Mouse (Mus musculus) hindbrain, postnatal 0 days (tissue): ENCODE results near the gene Lamtor4. TPM values are rescaled to one million over a fixed set of nuclear protein-coding genes. Genes with fewer than 3 reads are reported as not detected.

Experiments used
- ATAC-seq: fragments of 200-750 bp; cut with Nextera tagmentation; 2 replicates; pipeline ENCODE4 v1.8.0; 2017; ENCODE audit warnings: mild to moderate bottlenecking, moderate TSS enrichment, moderate library complexity
- DNase-seq: peaks from one replicate; pipeline ENCODE4 v3.0.0-alpha.2; 2015; ENCODE audit warnings: low spot score
- H3K27ac ChIP-seq: fragments of 300-500 bp; sonication (generic); 2 replicates; pipeline ENCODE4 v1.5.1; 2014; ENCODE audit warnings: mild to moderate bottlenecking
- H3K27me3 ChIP-seq: fragments of 300-500 bp; sonication (generic); 2 replicates; pipeline ENCODE4 v1.6.1; 2014; ENCODE audit warnings: low read length, mixed read lengths; ENCODE audit not compliant: insufficient read depth
- H3K36me3 ChIP-seq: fragments of 300-500 bp; sonication (generic); 2 replicates; pipeline ENCODE4 v1.6.1; 2014; ENCODE audit warnings: low read length, mixed read lengths; ENCODE audit not compliant: insufficient read depth
- H3K4me1 ChIP-seq: fragments of 300-500 bp; sonication (generic); 2 replicates; pipeline ENCODE4 v1.6.1; 2014; ENCODE audit warnings: antibody characterized with exemption, low read length, mixed read lengths; ENCODE audit not compliant: insufficient read depth
- H3K4me2 ChIP-seq: fragments of 300-500 bp; sonication (generic); 2 replicates; pipeline ENCODE4 v1.6.1; 2014; ENCODE audit warnings: low read depth, mild to moderate bottlenecking, low read length, moderate library complexity, mixed read lengths
- H3K4me3 ChIP-seq: fragments of 300-500 bp; sonication (generic); 2 replicates; pipeline ENCODE4 v1.5.1; 2014; ENCODE audit warnings: low read length
- H3K9ac ChIP-seq: fragments of 300-500 bp; sonication (generic); replicated peaks from 2 replicates; pipeline ENCODE4 v1.6.1; 2014; ENCODE audit warnings: mild to moderate bottlenecking, low read length, moderate library complexity, mixed read lengths
- H3K9me3 ChIP-seq: fragments of 300-500 bp; sonication (generic); 2 replicates; pipeline ENCODE4 v1.6.1; 2016; ENCODE audit warnings: low read length, mixed read lengths
- CTCF ChIP-seq: IDR thresholded peaks from 2 replicates; pipeline ENCODE4 v1.5.1; 2016; ENCODE audit warnings: antibody characterized with exemption, control low read depth, low read depth
- WGBS: fragments of 180-500 bp; shearing (Covaris S2); extraction: QIAGEN DNeasy Blood & Tissue Kit; methylation state at CpG from one replicate; pipeline ENCODE4 v1.1.7; 2014; 5-methylcytosine and 5-hydroxymethylcytosine counted together
- polyA plus RNA-seq: library from polyadenylated mRNA; unstranded; fragments of >200 nt; fragmentation: Nextera tagmentation; extraction: Ambion mirVana; gene quantifications from 2 replicates; pipeline ENCODE4 v1.2.1, GENCODE M21; 2015
- total RNA-seq: library from RNA; depleted of rRNA; stranded (reverse); fragments of >200 nt; gene quantifications from 2 replicates; pipeline ENCODE4 v1.2.3, GENCODE M21; 2014

Gene Lamtor4
- total and polyA plus RNA-seq, 2 experiments from 2014 or later: 80.3 to 110 TPM

DNA sequence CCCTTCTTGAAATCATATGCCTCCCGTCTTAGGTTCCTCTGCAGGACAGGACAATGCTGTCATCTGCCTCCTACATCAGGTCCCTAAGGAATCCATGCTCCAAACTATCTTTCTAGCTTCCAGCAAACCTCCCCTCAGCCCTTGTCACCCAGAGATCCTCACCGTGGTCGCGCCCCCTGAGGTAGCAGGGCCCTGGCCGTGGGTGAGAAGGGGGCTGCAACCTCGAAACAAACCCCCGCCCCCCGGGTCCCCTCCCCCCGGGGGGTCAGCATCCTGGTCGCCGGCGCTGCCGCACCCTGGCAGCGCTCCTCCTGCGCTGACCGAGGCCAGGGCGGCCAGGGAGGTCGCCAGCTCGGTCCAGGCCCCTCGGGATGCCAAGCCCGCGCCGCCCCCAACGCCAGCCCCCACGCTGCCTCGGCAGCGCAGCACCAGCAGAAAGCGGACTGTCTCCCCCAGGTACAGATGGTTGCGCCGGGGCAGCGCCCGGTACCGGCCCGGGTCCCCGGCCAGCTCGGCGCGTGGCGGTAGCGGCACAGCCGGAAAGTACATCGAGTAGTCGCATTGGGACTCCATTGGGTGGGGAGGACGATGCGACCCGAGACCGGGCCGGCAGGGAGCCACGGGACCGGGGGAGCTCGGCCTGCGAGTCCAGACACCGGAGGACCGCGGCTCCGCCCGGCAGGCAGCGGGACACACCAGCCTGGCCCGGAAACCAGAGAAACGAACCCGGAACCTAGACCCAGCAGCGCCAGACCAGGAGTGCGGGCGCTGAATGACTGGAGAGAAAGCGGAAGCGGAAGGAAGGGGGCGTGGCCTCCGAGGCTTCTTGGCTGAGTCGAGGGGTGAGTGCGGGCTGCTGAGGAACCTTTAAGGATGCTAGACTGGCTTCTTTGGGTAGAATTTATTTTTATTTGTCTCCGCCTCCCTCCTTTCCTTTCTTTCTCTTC is 8.3 kb downstream of the Lamtor4 start, which contains the start of gene BC037034:
Gene BC037034, minus strand, starts transcription at position 774 of the 947 bp plus-strand sequence.
- Histone ChIP-seq H3K4me1 (peaks cover 14% of the 10 kb centered on the region; the same call in 1 of the 2 replicates), H3K27me3 (no peaks in the 10 kb centered on the region), H3K9me3 (no peaks in the 10 kb centered on the region), H3K36me3 (peaks cover 25% of the 10 kb centered on the region), H3K4me2 (peak within 1 kb of the TSS; percentile 70), H3K27ac (peak within 1 kb of the TSS; percentile 84), H3K9ac (peak within 1 kb of the TSS; percentile 90), H3K4me3 (peak within 1 kb of the TSS; percentile 72)
- peak; percentile 97 for DNase-seq
- under 1% methylated on average over 71 of the region's 71 CpGs for whole genome bisulfite sequencing
- peak; percentile 93 for ATAC-seq
- peak; percentile 20; the same call in 1 of the 2 replicates for TF ChIP-seq CTCF

DNA sequence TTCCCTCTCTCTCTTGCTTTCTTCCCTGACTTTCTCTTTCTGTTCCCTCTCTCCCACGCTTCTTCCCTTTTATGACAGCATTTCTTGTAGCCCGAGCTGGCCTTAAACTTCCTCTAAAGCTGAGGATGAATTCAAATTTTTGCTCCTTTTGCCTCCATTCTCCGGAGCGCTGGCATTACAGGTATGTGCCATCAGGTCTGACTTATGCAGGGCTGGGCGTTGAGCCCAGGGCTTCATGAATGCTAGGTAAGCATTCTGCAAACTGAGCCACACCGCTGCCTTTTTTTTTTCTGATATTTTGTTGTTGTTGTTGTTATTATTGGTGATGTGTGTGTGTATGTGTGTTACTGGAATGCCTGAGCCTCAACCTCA is 8.9 kb downstream of the Lamtor4 start:
- no peak for TF ChIP-seq CTCF
- Histone ChIP-seq H3K9ac (peak overlapping the region; percentile 90), H3K4me3 (peak overlapping the region; percentile 72), H3K4me2 (peak overlapping the region; percentile 70), H3K4me1 (peaks cover 14% of the 10 kb centered on the region; the same call in 1 of the 2 replicates), H3K36me3 (peaks cover 24% of the 10 kb centered on the region), H3K27me3 (no peaks in the 10 kb centered on the region), H3K27ac (peak overlapping the region; percentile 84), H3K9me3 (no peaks in the 10 kb centered on the region)
- ATAC-seq (0 out of 2 replicates have a peak, but pooled peaks have one; percentile 1), DNase-seq (no peak)
- WGBS: 12% methylated on average over 6 of the region's 6 CpGs

DNA sequence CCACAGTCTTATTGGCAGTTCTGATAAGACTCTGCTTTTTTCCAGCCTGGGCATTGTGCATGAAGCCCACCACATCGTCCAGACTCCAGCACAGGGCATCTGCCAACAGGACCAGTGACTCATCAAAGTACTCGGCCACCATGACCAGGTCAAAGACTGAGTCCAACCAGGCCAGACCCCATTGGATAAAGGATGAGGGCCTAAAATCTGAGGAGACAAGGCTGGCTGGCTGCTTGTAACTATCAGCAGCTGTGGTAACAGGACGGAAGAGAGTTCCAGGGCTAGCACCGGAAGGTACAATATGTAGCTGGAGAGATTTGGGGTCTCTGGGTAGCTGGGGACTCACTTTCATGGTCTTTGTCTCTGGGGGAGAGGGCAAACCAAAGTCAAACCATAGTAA is 10.4 kb downstream of the Lamtor4 start:
- Histone ChIP-seq H3K9ac (no peak overlapping the region), H3K27me3 (no peaks in the 10 kb centered on the region), H3K4me1 (peaks cover 14% of the 10 kb centered on the region; the same call in 1 of the 2 replicates), H3K9me3 (no peaks in the 10 kb centered on the region), H3K27ac (no peak overlapping the region), H3K36me3 (peaks cover 12% of the 10 kb centered on the region), H3K4me2 (no peak overlapping the region), H3K4me3 (no peak overlapping the region)
- TF ChIP-seq CTCF: no peak
- DNase-seq (no peak), ATAC-seq (no peak)
- 94% methylated on average over 4 of the region's 4 CpGs for WGBS

DNA sequence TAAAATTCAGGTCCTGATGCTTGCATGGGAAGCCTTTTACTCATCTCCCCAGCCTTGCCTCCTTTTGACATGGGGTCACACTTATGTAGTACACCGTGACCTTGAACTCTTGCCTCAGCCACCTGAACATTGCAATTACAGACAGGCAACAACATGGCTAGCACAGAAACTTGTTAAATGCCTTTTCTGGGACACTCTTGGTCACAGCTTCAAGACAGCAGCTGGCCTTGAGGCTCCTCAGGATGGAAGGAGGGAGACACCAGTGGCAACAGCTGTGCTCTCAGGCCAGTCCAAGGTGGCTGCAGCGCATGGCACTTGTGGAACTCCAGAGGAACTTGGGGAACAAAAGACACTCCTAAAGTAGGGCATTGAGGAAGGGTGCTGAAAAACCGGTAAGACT is 11.8 kb downstream of the Lamtor4 start:
- no peak overlapping the region for H3K4me2 ChIP-seq
- H3K4me1 ChIP-seq: peaks cover 12% of the 10 kb centered on the region; the same call in 1 of the 2 replicates
- no peaks in the 10 kb centered on the region for H3K27me3 ChIP-seq
- no peak overlapping the region for H3K4me3 ChIP-seq
- H3K9ac ChIP-seq: no peak overlapping the region
- TF ChIP-seq CTCF: no peak
- no peaks in the 10 kb centered on the region for H3K36me3 ChIP-seq
- ATAC-seq: no peak
- H3K9me3 ChIP-seq: no peaks in the 10 kb centered on the region
- no peak overlapping the region for H3K27ac ChIP-seq
- WGBS: 87% methylated on average over 3 of the region's 3 CpGs
- no peak for DNase-seq

DNA sequence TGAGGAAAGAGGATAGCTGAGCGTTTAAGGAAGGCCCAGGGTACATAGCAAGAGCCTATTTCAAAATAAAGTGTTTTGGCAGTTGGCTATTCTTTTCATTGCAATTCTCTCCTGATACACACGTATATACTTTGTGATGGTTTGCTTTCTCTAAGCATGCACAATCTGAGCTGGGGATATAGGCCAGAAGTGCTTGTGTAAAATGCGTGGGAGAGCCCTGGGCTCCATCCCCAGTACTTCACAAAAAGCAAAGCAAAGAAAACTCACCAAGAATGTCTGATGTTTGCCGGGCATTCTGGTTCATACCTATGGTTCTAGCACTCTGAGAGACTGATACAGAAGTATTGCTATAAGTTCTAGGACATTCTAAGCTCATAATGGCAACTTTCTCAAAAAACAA is 13.7 kb downstream of the Lamtor4 start:
- WGBS: 82% methylated on average over 4 of the region's 4 CpGs
- Histone ChIP-seq H3K27me3 (no peaks in the 10 kb centered on the region), H3K4me1 (peaks cover 10% of the 10 kb centered on the region; the same call in 1 of the 2 replicates), H3K9ac (no peak overlapping the region), H3K4me3 (no peak overlapping the region), H3K27ac (no peak overlapping the region), H3K36me3 (no peaks in the 10 kb centered on the region), H3K9me3 (no peaks in the 10 kb centered on the region), H3K4me2 (no peak overlapping the region)
- TF ChIP-seq CTCF: no peak
- no peak for ATAC-seq
- DNase-seq: no peak

DNA sequence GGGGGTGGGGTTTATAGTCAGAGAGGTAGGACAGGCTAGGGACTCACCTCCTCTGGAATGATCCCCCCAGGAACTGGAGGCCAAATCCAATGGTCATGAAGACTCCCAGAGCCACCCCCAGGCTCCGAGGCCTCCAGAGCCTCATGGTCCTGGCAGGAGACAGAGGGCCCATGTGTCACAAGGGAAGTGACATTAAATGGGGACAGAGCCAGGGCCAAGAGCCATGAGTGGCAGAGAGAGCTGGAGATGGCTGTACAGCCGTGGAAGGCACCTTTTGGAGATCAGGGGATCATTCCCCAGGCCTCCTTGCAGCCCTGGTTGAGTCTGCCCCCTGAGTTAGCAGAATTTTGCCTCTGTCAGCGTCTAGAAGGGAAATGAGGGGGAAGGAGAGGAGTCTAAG is 15.9 kb downstream of the Lamtor4 start:
- H3K9ac ChIP-seq: no peak overlapping the region
- ATAC-seq: no peak
- peaks cover 7% of the 10 kb centered on the region; the same call in 1 of the 2 replicates for H3K4me1 ChIP-seq
- no peak for DNase-seq
- H3K36me3 ChIP-seq: no peaks in the 10 kb centered on the region
- TF ChIP-seq CTCF: no peak
- H3K27ac ChIP-seq: no peak overlapping the region
- WGBS: 53% methylated on average over 3 of the region's 3 CpGs
- no peak overlapping the region for H3K4me2 ChIP-seq
- no peaks in the 10 kb centered on the region for H3K27me3 ChIP-seq
- no peaks in the 10 kb centered on the region for H3K9me3 ChIP-seq
- H3K4me3 ChIP-seq: no peak overlapping the region
